Mouse (Mus musculus) activated CD4-positive, CD25-positive, alpha-beta regulatory T cell (primary cell): ENCODE measurements around the gene Ms4a4a. TPM values are rescaled to one million over a fixed set of nuclear protein-coding genes. Genes with fewer than 3 reads are reported as not detected.

ENCODE experiments used
- polyA plus RNA-seq, 2 experiments: library from polyadenylated mRNA; unstranded; fragments of 100-300 nt; shearing (Covaris generic); gene quantifications; one replicate each; pipeline ENCODE4 v1.2.1; 2017

Ms4a4a gene
- polyA plus RNA-seq, result 1 to 10 TPM in 1 of 2 experiments, under 1 TPM in 1; 0.72 to 6.9 TPM

DNA sequence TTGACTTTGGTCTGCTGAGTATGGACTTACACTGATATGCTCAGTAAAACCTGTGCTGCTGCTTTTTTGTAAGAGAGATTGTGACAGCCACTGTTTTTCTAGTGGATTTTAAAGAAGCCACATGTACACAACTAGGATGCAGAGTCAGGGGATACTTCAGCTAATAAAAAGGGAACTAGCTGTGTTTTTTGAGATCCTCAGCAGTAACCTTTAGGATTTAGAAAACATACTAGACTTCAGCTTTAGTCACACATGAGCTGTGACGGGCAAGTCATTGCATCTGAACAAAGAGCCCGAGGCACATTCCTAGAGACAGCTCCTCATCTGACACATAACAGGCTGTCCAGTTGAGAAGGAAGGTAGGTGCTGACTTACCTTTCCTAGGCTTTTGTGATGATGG is at the start of gene Ms4a4a:
Gene Ms4a4a, plus strand, starts transcription at position 251 of the 400 bp plus-strand sequence.

DNA sequence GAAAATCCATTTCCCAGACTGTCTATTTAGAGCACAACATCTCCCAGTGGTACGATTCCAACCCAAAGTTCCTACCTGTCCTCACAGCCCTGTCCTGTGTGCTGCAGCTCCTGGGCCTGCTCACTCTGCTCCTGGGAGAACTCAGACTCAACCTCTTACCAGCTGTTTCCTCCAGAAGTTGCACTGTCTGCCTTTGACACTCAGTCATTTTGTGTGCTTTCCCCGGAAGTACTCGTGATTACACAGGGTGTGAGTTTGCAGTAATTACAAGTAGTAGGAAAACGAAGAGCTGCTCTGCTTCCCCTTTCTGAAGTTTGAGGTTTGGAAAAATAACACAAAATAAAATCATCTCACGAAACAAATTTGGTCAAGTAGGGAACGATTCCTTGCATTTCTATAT is 39.4 kb upstream of the Ms4a4a start, which contains the start of gene Ms4a7:
Gene Ms4a7, minus strand, starts transcription at position 215 of the 400 bp plus-strand sequence.

DNA sequence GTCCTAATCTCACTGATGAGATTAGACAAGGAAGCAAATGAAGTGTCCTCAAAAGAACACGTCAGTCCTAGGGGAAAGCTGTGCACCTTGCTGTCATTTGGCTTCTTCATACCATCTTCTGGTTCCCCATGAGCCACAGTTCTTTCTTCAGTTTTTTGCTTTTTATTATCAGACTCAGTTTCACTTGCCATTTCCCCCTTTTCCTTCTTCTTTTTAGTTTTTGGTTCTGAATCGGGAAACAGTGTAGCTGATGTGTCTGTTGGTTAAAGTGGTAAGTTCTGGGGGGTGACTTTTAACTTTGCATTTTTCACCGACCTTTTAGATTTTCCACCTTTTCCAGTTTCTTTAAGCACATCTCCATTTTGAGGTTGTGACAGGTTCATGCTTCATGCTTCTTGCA is 29.2 kb downstream of the Ms4a4a start, which contains the start of gene Ms4a4c:
Gene Ms4a4c, plus strand, starts transcription at position 244 of the 400 bp plus-strand sequence.

Other genes with a start within 250 kb of the Ms4a4a start
- not detected for gene 1700017D01Rik, start 244.6 kb upstream of the Ms4a4a start, polyA plus RNA-seq
- not detected for gene 1700025F22Rik, start 210.2 kb upstream of the Ms4a4a start, polyA plus RNA-seq
- not detected for gene Ms4a13, start 178.8 kb upstream of the Ms4a4a start, polyA plus RNA-seq
- gene Ms4a12, start 143.1 kb upstream of the Ms4a4a start, polyA plus RNA-seq, result not detected
- 1 to 10 TPM; 4.1 to 7.3 TPM for gene Ms4a1, start 109.3 kb upstream of the Ms4a4a start, polyA plus RNA-seq
- not detected for gene Ms4a5, start 91.7 kb upstream of the Ms4a4a start, polyA plus RNA-seq
- gene Ms4a14, start 61.1 kb upstream of the Ms4a4a start, polyA plus RNA-seq, result under 1 TPM in 1 of 2 experiments, not detected in 1; 0.28 TPM
- gene Ms4a7, start 39.4 kb upstream of the Ms4a4a start, polyA plus RNA-seq, result 1 to 10 TPM in 1 of 2 experiments, under 1 TPM in 1; 0.95 to 4.4 TPM
- 100 to 1,000 TPM in 1 of 2 experiments, 10 to 100 TPM in 1; 39.1 to 113 TPM for gene Ms4a4c, start 29.2 kb downstream of the Ms4a4a start, polyA plus RNA-seq
- gene Ms4a4b, start 68.0 kb downstream of the Ms4a4a start, polyA plus RNA-seq, result 1,000 to 10,000 TPM; 3,085 to 3,790 TPM
- gene Ms4a6c, start 93.8 kb downstream of the Ms4a4a start, polyA plus RNA-seq, result 1 to 10 TPM; 9.0 to 9.1 TPM
- 100 to 1,000 TPM; 283 to 529 TPM for gene Gm8369, start 110.4 kb downstream of the Ms4a4a start, polyA plus RNA-seq
- gene Ms4a6b, start 141.0 kb downstream of the Ms4a4a start, polyA plus RNA-seq, result 100 to 1,000 TPM; 907 to 938 TPM
- 1 to 10 TPM; 1.5 to 2.8 TPM for gene Ms4a4d, start 161.3 kb downstream of the Ms4a4a start, polyA plus RNA-seq
- 10 to 100 TPM in 1 of 2 experiments, 1 to 10 TPM in 1; 9.3 to 10.1 TPM for gene Ms4a6d, start 229.3 kb downstream of the Ms4a4a start, polyA plus RNA-seq
- gene Ms4a2, start 248.2 kb downstream of the Ms4a4a start, polyA plus RNA-seq, result under 1 TPM in 1 of 2 experiments, not detected in 1; 0.47 TPM